Mouse (Mus musculus) hindbrain, embryonic 10.5 days (tissue): ENCODE data around the gene D10Jhu81e. TPM values are rescaled to one million over a fixed set of nuclear protein-coding genes. Genes with fewer than 3 reads are reported as not detected.

Experiments
- DNase-seq: peaks from one replicate; pipeline ENCODE4 v3.0.0-alpha.2; 2017; ENCODE audit warnings: low spot score
- H3K27ac ChIP-seq: fragments of 300-500 bp; sonication (generic); 2 replicates; pipeline ENCODE4 v1.5.1; 2016; ENCODE audit warnings: mild to moderate bottlenecking, moderate library complexity
- H3K27me3 ChIP-seq: fragments of 300-500 bp; sonication (generic); 2 replicates; pipeline ENCODE4 v1.6.1; 2016; ENCODE audit warnings: mild to moderate bottlenecking; ENCODE audit not compliant: poor library complexity, insufficient read depth, severe bottlenecking
- H3K36me3 ChIP-seq: fragments of 300-500 bp; sonication (generic); 2 replicates; pipeline ENCODE4 v1.6.1; 2016; ENCODE audit warnings: mild to moderate bottlenecking, moderate library complexity
- H3K4me1 ChIP-seq: fragments of 300-500 bp; sonication (generic); replicated peaks from 2 replicates; pipeline ENCODE4 v1.6.1; 2016; ENCODE audit warnings: mild to moderate bottlenecking
- H3K4me3 ChIP-seq: fragments of 300-500 bp; sonication (generic); 2 replicates; pipeline ENCODE4 v1.5.1; 2016; ENCODE audit warnings: mild to moderate bottlenecking, moderate library complexity
- H3K9me3 ChIP-seq: fragments of 300-500 bp; sonication (generic); 2 replicates; pipeline ENCODE4 v1.6.1; 2016; ENCODE audit warnings: mild to moderate bottlenecking, moderate library complexity
- WGBS: fragments of 180-500 bp; shearing (Covaris S2); methylation state at CpG from one replicate; pipeline ENCODE4 v1.1.7; 2016; 5-methylcytosine and 5-hydroxymethylcytosine counted together
- polyA plus RNA-seq: library from polyadenylated mRNA; unstranded; fragments of >200 nt; fragmentation: Nextera tagmentation; extraction: Ambion mirVana; gene quantifications from 2 replicates; pipeline ENCODE4 v1.2.1, GENCODE M21; 2016

D10Jhu81e gene
- polyA plus RNA-seq, 1 experiment from 2014 or later: 28.7 TPM

DNA sequence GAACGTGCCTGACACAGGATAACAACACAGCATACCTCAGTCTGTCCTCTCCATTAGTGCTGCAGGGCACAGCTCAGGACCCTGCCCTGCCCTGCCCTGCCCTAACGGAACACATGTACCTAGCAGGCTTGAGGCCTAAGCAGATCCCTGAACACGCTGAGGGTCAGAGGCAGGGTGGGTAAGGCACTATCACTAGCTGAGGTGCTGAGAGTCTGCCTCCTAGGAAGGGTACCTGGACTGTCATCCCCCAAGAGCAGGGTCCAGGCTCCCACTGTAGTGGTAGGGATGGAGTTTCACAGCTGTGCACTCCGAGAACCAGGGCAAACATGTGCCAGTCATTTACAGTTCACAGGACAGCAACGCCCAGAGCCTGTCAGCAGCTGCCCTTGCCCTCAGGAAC lies 4.9 kb upstream of the D10Jhu81e start:
- H3K27me3 ChIP-seq: no peaks in the 10 kb centered on the region
- no peak overlapping the region for H3K4me3 ChIP-seq
- no peak for DNase-seq
- 92% methylated on average over 5 of the region's 5 CpGs for WGBS
- H3K36me3 ChIP-seq: peaks cover 88% of the 10 kb centered on the region
- H3K27ac ChIP-seq: no peak overlapping the region
- H3K4me1 ChIP-seq: peaks cover 9% of the 10 kb centered on the region
- H3K9me3 ChIP-seq: no peaks in the 10 kb centered on the region

DNA sequence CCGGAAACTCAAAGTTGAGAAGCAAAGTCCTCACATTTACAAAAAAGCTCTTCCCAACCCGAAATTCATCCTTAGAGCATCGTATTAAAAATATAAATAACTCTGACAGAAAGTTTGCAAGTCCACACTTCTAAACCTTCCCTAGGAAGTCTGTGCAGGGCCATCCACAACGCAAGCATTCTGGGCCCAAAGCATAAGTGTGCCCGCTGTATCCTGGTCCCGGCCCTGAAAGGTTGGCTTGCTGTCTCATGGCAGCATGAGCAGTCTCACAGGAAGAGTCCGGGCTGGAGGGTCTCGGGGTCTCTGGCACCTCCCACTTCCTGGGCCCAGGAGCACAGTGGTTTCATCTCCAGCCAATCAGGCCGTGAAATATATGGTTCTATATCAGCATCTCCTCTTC lies 2.0 kb upstream of the D10Jhu81e start:
- Histone ChIP-seq H3K27ac (no peak overlapping the region), H3K27me3 (no peaks in the 10 kb centered on the region), H3K9me3 (no peaks in the 10 kb centered on the region), H3K36me3 (peaks cover 73% of the 10 kb centered on the region), H3K4me3 (no peak overlapping the region), H3K4me1 (peaks cover 21% of the 10 kb centered on the region)
- no peak for DNase-seq
- 90% methylated on average over 9 of the region's 9 CpGs for WGBS

DNA sequence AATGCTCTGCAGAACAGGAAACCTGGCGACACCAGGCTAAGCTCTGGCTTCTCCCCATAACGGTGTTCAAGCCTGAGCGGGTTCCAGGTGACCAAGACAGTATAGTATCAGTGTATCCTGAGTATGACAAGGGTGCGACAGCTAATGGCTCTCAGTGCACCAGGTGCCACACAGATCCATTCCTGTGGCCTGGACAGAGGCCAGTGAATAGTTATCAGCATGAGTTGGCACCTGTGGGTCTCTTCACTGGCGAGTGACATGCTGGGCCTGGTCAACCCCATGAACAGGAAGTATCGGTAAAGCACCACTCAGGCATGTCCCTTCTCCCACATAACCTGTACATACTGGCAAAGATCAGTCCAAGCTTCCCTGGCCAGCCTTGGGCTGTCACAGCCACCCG lies 1.5 kb upstream of the D10Jhu81e start:
- peaks cover 21% of the 10 kb centered on the region for H3K4me1 ChIP-seq
- H3K27me3 ChIP-seq: no peaks in the 10 kb centered on the region
- 93% methylated on average over 7 of the region's 7 CpGs for WGBS
- peaks cover 73% of the 10 kb centered on the region for H3K36me3 ChIP-seq
- no peak for DNase-seq
- no peak overlapping the region for H3K27ac ChIP-seq
- H3K9me3 ChIP-seq: no peaks in the 10 kb centered on the region
- H3K4me3 ChIP-seq: no peak overlapping the region

DNA sequence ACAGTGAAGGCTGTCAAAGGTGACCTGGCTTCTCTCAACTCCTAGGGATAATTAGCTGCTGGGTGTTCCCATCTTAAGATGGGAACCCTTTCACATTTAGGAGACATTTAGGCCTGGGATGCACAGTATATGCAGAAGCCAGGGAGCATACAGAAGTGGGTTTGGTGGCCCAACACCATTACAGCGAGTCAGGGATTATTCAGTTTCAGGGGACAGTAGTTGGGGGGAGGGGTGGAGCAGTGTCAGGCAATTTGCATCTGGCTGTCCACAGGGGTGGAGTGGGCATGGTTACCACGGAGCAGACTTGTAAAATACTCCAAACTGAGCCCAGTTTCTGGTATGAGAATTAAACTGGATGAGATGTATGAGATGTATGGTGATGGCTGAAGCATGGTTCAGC lies 863 bp upstream of the D10Jhu81e start:
- Histone ChIP-seq H3K36me3 (peaks cover 73% of the 10 kb centered on the region), H3K9me3 (no peaks in the 10 kb centered on the region), H3K4me3 (no peak overlapping the region), H3K27me3 (no peaks in the 10 kb centered on the region), H3K27ac (no peak overlapping the region; the same call in 1 of the 2 replicates), H3K4me1 (peaks cover 21% of the 10 kb centered on the region)
- DNase-seq: no peak
- 52% methylated on average over 2 of the region's 2 CpGs for WGBS

DNA sequence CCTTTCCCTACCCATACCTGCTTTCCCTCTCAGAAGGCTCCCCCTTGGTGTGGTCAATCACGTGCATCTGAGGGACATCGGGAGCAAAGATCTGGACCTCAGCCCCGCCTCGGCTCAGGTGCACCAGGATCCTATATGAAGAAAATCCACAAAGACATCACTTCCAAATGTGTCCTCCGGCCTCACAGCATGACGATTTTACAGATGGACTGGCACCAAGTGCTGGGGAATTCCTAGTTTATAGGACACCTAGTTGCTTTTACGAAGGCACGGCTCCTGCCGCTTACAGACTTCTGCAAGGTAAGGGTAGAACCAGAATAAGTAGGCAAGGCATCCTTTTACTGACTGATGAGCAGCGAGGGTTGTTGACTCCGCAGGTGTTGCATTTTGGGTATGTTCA lies 790 bp downstream of the D10Jhu81e start:
- no peak for DNase-seq
- Histone ChIP-seq H3K9me3 (no peaks in the 10 kb centered on the region), H3K4me1 (peaks cover 21% of the 10 kb centered on the region), H3K36me3 (peaks cover 69% of the 10 kb centered on the region), H3K4me3 (peak overlapping the region; percentile 89), H3K27me3 (no peaks in the 10 kb centered on the region), H3K27ac (peak overlapping the region; percentile 91)
- WGBS: 88% methylated on average over 11 of the region's 11 CpGs

DNA sequence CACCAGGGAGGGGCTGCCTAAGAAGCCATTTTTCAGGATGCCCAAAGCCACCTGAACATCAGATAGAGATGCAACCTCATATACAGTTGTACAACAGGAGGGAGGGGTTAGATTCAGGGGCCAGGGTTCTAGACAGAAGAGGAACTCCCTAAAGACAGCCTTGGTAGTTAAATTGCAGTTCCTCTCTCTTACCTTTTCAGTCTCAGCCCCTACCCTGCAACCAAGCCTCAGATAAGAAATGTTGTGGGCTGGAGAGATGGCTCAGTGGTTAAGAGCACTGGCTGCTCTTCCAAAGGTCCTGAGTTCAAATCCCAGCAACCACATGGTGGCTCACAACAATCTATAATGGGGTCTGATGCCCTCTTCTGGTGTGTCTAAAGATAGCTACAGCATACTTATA lies 1.8 kb downstream of the D10Jhu81e start:
- Histone ChIP-seq H3K4me1 (peaks cover 21% of the 10 kb centered on the region), H3K9me3 (no peaks in the 10 kb centered on the region), H3K4me3 (no peak overlapping the region), H3K36me3 (peaks cover 69% of the 10 kb centered on the region), H3K27me3 (no peaks in the 10 kb centered on the region), H3K27ac (no peak overlapping the region)
- DNase-seq: no peak

DNA sequence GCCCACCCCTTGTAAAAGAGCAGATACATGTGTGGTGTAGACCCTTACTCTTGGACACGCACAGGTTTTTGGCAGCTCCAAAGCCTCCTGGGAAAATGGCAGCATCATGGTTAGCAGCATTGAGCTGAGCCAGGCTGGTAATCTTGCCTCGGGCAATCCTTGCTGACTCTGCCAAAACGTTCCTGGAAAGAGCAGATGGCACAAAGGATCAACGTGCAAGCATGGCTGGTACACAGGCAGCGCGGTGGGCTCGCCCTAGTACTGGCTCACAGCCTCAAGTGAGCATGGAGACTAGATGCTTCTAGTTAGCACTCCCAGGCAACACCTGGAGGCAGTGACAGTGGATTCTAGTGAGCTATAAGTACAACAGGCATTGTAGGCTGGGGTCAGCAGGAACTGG lies 2.2 kb downstream of the D10Jhu81e start:
- peaks cover 69% of the 10 kb centered on the region for H3K36me3 ChIP-seq

DNA sequence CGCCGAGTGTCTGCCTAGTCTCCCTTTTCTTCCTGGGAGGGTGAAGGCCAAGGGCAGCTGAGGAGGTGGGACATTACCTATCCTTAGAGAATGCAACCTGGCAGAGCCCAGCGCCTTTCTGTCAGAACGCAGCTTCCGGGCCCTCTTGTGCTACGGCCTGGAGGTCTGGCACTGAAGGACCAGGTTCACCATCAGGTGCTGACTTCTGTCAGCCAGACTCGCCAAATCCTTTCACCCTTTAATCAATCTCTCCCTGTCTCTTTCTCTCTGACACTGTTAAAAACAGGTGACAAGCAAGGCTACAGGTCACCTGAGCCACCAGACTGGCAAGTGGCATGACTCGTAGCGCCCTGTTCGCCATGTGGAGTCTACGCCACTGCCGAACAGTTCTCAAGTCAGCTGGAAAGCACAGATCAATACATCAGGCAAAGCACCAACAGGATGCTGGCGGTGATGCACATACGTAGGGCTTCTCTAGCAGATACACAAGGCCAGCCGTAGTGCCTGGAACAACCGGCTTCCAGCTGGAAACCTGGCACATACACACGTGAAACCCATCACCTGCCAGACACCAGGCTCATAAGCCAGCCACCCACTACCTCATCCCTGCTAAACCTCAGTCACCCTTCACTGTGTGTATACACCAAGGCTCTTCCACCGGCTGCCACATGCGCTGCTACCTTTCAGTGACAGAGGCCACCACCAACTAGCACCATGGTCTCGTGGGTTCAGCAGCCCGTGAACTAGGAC lies 4.2 kb downstream of the D10Jhu81e start:
- Histone ChIP-seq H3K9me3 (no peaks in the 10 kb centered on the region), H3K27me3 (no peaks in the 10 kb centered on the region), H3K4me1 (peaks cover 21% of the 10 kb centered on the region), H3K27ac (no peak overlapping the region), H3K4me3 (no peak overlapping the region), H3K36me3 (peaks cover 70% of the 10 kb centered on the region)
- no peak for DNase-seq
- 92% methylated on average over 21 of the region's 21 CpGs for WGBS

More for the DNA sequence above, 2.2 kb downstream of the D10Jhu81e start:
- H3K27me3 ChIP-seq: no peaks in the 10 kb centered on the region
- H3K4me1 ChIP-seq: peaks cover 21% of the 10 kb centered on the region
- DNase-seq: no peak
- no peaks in the 10 kb centered on the region for H3K9me3 ChIP-seq
- H3K27ac ChIP-seq: no peak overlapping the region
- 89% methylated on average over 7 of the region's 7 CpGs for WGBS
- H3K4me3 ChIP-seq: no peak overlapping the region

DNA sequence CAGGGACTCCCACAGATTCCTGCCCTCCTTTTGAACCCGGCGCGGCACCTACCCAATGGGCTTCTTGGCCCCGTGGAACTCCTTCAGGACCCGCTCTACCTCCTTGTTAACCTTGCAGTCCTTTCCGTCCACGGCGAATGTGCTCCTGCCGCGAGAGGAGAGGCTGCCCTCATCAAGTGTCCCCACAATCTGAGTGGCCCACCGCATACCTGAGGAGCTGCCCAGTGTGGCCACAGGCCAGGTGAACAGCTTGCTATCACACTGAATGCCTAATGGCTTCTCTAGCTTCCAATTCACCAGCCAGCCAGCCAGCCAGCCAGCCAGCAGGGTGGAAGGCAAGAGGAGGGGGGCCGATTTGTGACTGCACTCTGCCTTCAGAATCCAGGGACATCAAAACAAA lies 4.8 kb downstream of the D10Jhu81e start:
- Histone ChIP-seq H3K4me1 (peaks cover 16% of the 10 kb centered on the region), H3K27me3 (no peaks in the 10 kb centered on the region), H3K27ac (no peak overlapping the region), H3K36me3 (peaks cover 71% of the 10 kb centered on the region), H3K9me3 (no peaks in the 10 kb centered on the region), H3K4me3 (no peak overlapping the region)
- 90% methylated on average over 12 of the region's 12 CpGs for WGBS
- DNase-seq: no peak

DNA sequence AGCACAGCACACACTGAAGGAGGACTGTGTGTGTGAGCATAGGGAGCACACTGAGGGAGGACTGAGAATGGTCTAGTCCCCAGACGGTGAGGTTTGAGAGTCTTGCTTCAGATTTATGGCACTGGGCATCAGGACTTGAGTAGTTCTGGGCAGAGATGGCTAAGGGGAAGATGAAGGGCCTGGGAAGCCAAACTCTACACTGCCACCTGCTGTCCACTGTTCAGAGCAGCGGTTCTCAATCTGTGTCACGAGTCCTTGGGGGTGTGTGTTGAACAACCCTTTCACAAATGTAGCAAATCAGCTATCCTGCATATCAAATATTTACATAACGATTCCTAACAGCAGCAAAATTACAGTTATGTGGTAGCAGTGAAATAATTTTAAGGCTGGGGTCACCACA lies 5.7 kb downstream of the D10Jhu81e start:
- H3K4me3 ChIP-seq: no peak overlapping the region
- H3K36me3 ChIP-seq: peaks cover 71% of the 10 kb centered on the region
- H3K9me3 ChIP-seq: no peaks in the 10 kb centered on the region
- WGBS: 35% methylated on average over 4 of the region's 4 CpGs
- DNase-seq: peak; percentile 50
- no peak overlapping the region for H3K27ac ChIP-seq
- H3K27me3 ChIP-seq: no peaks in the 10 kb centered on the region
- peaks cover 16% of the 10 kb centered on the region for H3K4me1 ChIP-seq

DNA sequence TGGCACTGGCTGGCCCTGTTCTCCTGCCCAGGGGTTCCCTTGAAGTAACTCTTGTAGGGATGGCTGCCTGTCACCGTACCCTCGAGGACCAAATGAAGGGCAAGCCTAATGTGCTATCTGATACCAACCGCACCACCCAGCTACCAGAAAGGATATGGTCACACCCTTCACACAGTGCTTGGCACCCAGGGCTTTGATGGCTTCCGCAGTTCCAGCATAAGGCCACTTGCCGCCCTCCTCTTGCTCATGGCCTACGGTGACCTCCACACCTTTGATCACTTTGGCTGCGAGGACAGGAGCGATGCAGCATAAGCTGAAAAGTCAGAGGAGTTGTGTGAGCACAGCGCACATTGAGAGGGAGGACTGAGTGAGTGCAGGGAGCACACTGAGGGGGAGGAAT lies 6.3 kb downstream of the D10Jhu81e start:
- 94% methylated on average over 9 of the region's 9 CpGs for WGBS
- H3K36me3 ChIP-seq: peaks cover 71% of the 10 kb centered on the region
- no peak overlapping the region for H3K4me3 ChIP-seq
- no peak for DNase-seq
- no peaks in the 10 kb centered on the region for H3K27me3 ChIP-seq
- no peak overlapping the region for H3K27ac ChIP-seq
- H3K9me3 ChIP-seq: no peaks in the 10 kb centered on the region
- peaks cover 9% of the 10 kb centered on the region for H3K4me1 ChIP-seq

DNA sequence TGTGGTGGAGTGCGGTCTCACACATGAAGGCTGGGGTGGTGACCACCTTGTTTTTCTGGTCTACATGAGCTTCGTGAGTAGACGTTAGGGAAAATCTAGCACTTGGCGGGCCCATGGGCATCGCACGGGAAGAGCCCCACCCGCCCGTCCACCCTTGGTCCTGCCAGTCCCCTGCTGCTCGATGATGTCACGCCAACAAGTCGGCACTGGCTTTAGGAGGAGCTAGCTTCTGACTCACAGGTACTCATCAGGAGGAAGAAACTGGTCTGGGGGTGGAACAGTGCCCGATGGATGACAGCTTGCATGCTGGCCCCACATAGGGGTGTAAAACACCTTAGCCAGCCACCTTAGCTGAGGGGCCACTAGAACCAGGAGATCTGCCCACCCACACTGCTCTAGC lies 6.9 kb downstream of the D10Jhu81e start:
- Histone ChIP-seq H3K36me3 (peaks cover 68% of the 10 kb centered on the region), H3K4me3 (no peak overlapping the region), H3K9me3 (no peaks in the 10 kb centered on the region), H3K27ac (no peak overlapping the region), H3K27me3 (no peaks in the 10 kb centered on the region), H3K4me1 (peaks cover 9% of the 10 kb centered on the region)
- no peak for DNase-seq
- 96% methylated on average over 12 of the region's 12 CpGs for WGBS

DNA sequence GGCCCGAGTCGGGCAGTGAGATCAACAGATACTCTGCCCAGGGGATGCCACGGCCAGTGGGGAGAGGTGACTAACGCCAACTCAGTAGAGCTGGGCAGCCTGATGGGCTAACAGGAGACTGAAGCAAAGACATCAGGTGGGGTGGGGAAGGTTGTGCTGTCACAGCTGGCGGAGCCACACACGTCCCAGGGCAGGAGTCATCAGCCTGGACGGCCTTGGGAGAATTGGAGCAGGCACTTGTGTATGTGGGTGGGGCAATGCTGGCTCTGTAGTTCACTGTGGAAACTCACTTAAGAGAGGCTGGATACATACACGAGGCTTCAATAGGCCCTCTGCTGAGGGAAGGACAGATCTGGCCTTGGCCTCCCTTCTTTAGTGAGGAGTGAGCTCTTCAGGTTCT lies 8.5 kb downstream of the D10Jhu81e start:
- Histone ChIP-seq H3K27ac (no peak overlapping the region), H3K4me1 (peaks cover 9% of the 10 kb centered on the region), H3K27me3 (no peaks in the 10 kb centered on the region), H3K9me3 (no peaks in the 10 kb centered on the region), H3K36me3 (peaks cover 53% of the 10 kb centered on the region), H3K4me3 (no peak overlapping the region)
- 80% methylated on average over 8 of the region's 8 CpGs for WGBS
- no peak for DNase-seq
